Mouse (Mus musculus): Measurements from ENCODE around the gene Tube1. TPM values are rescaled to one million over a fixed set of nuclear protein-coding genes. Genes with fewer than 3 reads are reported as not detected.

The Tube1 gene
- total and polyA plus RNA-seq, 3 experiments, result 4.2 to 33.3 (median 24.8) TPM

DNA sequence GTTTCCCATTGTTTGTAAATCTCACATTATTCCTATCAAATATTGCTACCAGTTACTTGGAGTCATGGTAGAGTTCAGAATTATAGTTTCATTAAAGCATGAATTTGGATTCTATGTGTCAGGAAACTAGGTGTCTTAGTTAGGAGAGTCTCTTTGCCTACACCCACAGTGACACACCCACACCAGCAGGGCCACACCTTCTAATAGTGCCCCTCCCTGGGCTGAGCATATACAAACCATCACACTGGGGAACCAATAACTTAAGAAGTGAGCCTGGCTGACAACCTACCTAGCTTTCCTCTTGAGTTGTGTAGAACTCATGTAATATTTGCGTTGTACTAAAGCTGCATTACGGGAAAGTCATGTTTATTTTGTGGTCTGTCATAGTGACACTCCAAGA is 7.6 kb downstream of the Tube1 start:
- H3K4me1 ChIP-seq (ENCODE audit: insufficient read depth, low read depth, low read length), result no peaks in the 10 kb centered on the region; the same call in 1 of the 2 replicates
- peaks cover 85% of the 10 kb centered on the region for H3K36me3 ChIP-seq (replicated peaks)
- DNase-seq (ENCODE audit: low spot score) (no peak), ATAC-seq (ENCODE audit: extremely low read depth, insufficient number of reproducible peaks, low FRiP score, poor library complexity, severe bottlenecking) (no peak)
- TF ChIP-seq CTCF (IDR thresholded peaks at IDR 0.05; ENCODE audit: low read depth, low read length) (no peak), GATA1 (IDR thresholded peaks at IDR 0.05; ENCODE audit: borderline replicate concordance, low read length) (no peak), GATA2 (IDR thresholded peaks at IDR 0.05; ENCODE audit: borderline replicate concordance, low read depth, low read length) (no peak), TAL1 (conservative IDR thresholded peaks at IDR 0.05; ENCODE audit: low read depth, low read length) (no peak), POLR2AphosphoS5 (IDR thresholded peaks at IDR 0.05; ENCODE audit: insufficient replicate concordance, low read depth, low read length) (no peak)
- no peaks in the 10 kb centered on the region for H3K9me3 ChIP-seq (replicated peaks)
- no peak overlapping the region for H3K4me3 ChIP-seq (ENCODE audit: low read depth, low read length)
- no peaks in the 10 kb centered on the region for H3K27me3 ChIP-seq (ENCODE audit: insufficient read depth, low read length)

DNA sequence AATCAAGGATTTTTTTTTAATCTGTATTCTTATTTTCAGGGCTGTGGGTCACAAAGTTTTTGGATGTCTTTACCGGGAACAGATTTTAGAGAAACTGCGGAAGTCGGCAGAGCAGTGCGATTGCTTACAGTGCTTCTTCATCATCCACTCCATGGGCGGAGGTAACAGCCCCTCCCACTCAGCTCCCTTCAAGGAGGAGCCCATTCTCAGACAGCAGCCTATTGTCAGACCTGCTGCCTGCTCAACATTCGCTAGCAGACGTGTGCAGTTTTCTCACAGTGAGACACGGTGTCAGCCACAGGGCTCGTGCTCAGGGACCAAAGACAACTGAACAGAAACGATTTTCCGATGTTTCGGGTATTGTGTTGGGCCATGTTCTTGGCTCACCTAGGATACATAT is 8.4 kb downstream of the Tube1 start:
- DNase-seq (ENCODE audit: low spot score), result no peak
- Histone ChIP-seq H3K4me1 (ENCODE audit: insufficient read depth, low read depth, low read length) (no peaks in the 10 kb centered on the region; the same call in 1 of the 2 replicates), H3K9me3 (replicated peaks) (no peaks in the 10 kb centered on the region), H3K4me3 (ENCODE audit: low read depth, low read length) (no peak overlapping the region), H3K36me3 (replicated peaks) (peaks cover 85% of the 10 kb centered on the region), H3K27me3 (ENCODE audit: insufficient read depth, low read length) (no peaks in the 10 kb centered on the region)
- TF ChIP-seq POLR2AphosphoS5 (IDR thresholded peaks at IDR 0.05; ENCODE audit: insufficient replicate concordance, low read depth, low read length), result no peak
- no peak for TF ChIP-seq CTCF (IDR thresholded peaks at IDR 0.05; ENCODE audit: low read depth, low read length)
- TF ChIP-seq GATA1 (IDR thresholded peaks at IDR 0.05; ENCODE audit: borderline replicate concordance, low read length), result no peak
- TF ChIP-seq TAL1 (conservative IDR thresholded peaks at IDR 0.05; ENCODE audit: low read depth, low read length), result no peak
- TF ChIP-seq GATA2 (IDR thresholded peaks at IDR 0.05; ENCODE audit: borderline replicate concordance, low read depth, low read length), result no peak
- ATAC-seq (ENCODE audit: extremely low read depth, insufficient number of reproducible peaks, low FRiP score, poor library complexity, severe bottlenecking), result no peak

DNA sequence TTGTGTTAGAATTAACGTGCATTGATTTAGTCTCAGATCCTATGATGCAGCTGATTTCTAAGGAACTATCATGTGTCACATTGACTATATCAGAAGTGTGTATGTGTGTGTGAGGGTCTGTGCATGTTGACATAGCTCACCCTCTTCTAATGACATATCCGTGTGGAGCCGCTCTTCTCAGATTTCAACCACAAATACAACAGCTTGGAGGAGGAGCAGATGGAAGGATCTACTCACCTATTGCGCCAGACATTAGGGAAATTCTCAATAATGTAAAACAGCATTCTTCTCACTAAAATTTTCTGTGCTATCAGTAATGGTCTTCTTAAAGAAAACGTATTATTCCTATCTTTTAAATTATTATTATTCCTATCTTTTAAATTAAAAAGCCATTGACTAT is 22.9 kb downstream of the Tube1 start:
- Histone ChIP-seq H3K4me1 (ENCODE audit: insufficient read depth, low read depth, low read length) (peaks cover 4% of the 10 kb centered on the region), H3K9me3 (replicated peaks) (no peaks in the 10 kb centered on the region), H3K4me3 (ENCODE audit: low read depth, low read length) (no peak overlapping the region), H3K27me3 (ENCODE audit: insufficient read depth, low read length) (peaks cover 7% of the 10 kb centered on the region; the same call in 1 of the 2 replicates), H3K36me3 (replicated peaks) (peaks cover 29% of the 10 kb centered on the region)
- TF ChIP-seq CTCF (IDR thresholded peaks at IDR 0.05; ENCODE audit: low read depth, low read length) (no peak), POLR2AphosphoS5 (IDR thresholded peaks at IDR 0.05; ENCODE audit: insufficient replicate concordance, low read depth, low read length) (no peak), TAL1 (conservative IDR thresholded peaks at IDR 0.05; ENCODE audit: low read depth, low read length) (no peak), GATA2 (IDR thresholded peaks at IDR 0.05; ENCODE audit: borderline replicate concordance, low read depth, low read length) (no peak), GATA1 (IDR thresholded peaks at IDR 0.05; ENCODE audit: borderline replicate concordance, low read length) (no peak)
- no peak for ATAC-seq (ENCODE audit: extremely low read depth, insufficient number of reproducible peaks, low FRiP score, poor library complexity, severe bottlenecking)
- no peak for DNase-seq (ENCODE audit: low spot score)

DNA sequence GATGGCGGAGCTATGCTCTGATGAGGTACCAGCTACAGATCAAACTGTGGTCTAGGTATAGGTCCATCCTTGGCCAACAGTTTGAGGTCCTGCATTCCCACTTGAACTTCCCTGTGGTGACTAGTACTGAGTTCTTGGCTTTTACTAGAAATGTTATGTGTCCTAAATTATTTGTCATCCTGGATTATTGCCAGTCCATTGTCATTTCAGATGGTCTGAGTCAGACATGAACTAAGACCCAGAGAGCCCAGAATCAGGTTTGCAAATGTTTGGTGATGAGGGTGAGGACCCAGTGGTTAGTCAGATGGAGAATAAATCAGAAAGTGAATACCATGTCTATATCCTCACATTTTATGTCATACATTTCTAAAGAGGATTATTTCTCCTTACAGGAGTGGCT is 23.5 kb downstream of the Tube1 start:
- no peak for ATAC-seq (ENCODE audit: extremely low read depth, insufficient number of reproducible peaks, low FRiP score, poor library complexity, severe bottlenecking)
- TF ChIP-seq GATA2 (IDR thresholded peaks at IDR 0.05; ENCODE audit: borderline replicate concordance, low read depth, low read length) (no peak), CTCF (IDR thresholded peaks at IDR 0.05; ENCODE audit: low read depth, low read length) (no peak), TAL1 (conservative IDR thresholded peaks at IDR 0.05; ENCODE audit: low read depth, low read length) (no peak), POLR2AphosphoS5 (IDR thresholded peaks at IDR 0.05; ENCODE audit: insufficient replicate concordance, low read depth, low read length) (no peak), GATA1 (IDR thresholded peaks at IDR 0.05; ENCODE audit: borderline replicate concordance, low read length) (no peak)
- H3K4me1 ChIP-seq (ENCODE audit: insufficient read depth, low read depth, low read length), result peaks cover 4% of the 10 kb centered on the region

DNA sequence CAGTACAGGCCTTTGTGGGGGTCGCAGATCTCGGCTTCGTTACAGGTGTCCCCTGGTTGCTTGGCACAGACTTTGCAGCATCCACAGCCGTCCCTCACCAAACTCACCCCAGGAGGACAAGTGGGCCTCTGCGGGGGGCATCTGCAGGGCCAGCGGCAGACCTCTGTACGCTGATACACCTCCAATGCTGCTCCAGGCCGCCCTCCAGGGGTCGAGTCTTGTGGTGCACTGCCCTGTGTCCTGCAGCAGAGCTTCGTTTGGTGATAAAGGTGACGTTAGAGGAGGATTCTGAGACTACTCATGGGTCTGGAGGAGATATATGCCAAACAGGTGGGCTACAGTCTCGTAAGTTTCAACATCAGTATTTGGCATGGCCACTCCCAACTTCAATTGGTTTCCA is 24.5 kb downstream of the Tube1 start:
- H3K4me1 ChIP-seq (ENCODE audit: insufficient read depth, low read depth, low read length), result peaks cover 4% of the 10 kb centered on the region
- no peak overlapping the region for H3K4me3 ChIP-seq (ENCODE audit: low read depth, low read length)
- no peaks in the 10 kb centered on the region for H3K9me3 ChIP-seq (replicated peaks)
- no peak for DNase-seq (ENCODE audit: low spot score)
- TF ChIP-seq POLR2AphosphoS5 (IDR thresholded peaks at IDR 0.05; ENCODE audit: insufficient replicate concordance, low read depth, low read length) (no peak), GATA2 (IDR thresholded peaks at IDR 0.05; ENCODE audit: borderline replicate concordance, low read depth, low read length) (no peak), CTCF (IDR thresholded peaks at IDR 0.05; ENCODE audit: low read depth, low read length) (no peak), GATA1 (IDR thresholded peaks at IDR 0.05; ENCODE audit: borderline replicate concordance, low read length) (no peak), TAL1 (conservative IDR thresholded peaks at IDR 0.05; ENCODE audit: low read depth, low read length) (no peak)
- no peak for ATAC-seq (ENCODE audit: extremely low read depth, insufficient number of reproducible peaks, low FRiP score, poor library complexity, severe bottlenecking)
- peaks cover 19% of the 10 kb centered on the region for H3K36me3 ChIP-seq (replicated peaks)
- peaks cover 13% of the 10 kb centered on the region for H3K27me3 ChIP-seq (ENCODE audit: insufficient read depth, low read length)

More for the DNA sequence above, 23.5 kb downstream of the Tube1 start:
- H3K9me3 ChIP-seq (replicated peaks), result no peaks in the 10 kb centered on the region
- no peak for DNase-seq (ENCODE audit: low spot score)
- H3K36me3 ChIP-seq (replicated peaks), result peaks cover 25% of the 10 kb centered on the region
- no peak overlapping the region for H3K4me3 ChIP-seq (ENCODE audit: low read depth, low read length)
- H3K27me3 ChIP-seq (ENCODE audit: insufficient read depth, low read length), result peaks cover 7% of the 10 kb centered on the region; the same call in 1 of the 2 replicates

DNA sequence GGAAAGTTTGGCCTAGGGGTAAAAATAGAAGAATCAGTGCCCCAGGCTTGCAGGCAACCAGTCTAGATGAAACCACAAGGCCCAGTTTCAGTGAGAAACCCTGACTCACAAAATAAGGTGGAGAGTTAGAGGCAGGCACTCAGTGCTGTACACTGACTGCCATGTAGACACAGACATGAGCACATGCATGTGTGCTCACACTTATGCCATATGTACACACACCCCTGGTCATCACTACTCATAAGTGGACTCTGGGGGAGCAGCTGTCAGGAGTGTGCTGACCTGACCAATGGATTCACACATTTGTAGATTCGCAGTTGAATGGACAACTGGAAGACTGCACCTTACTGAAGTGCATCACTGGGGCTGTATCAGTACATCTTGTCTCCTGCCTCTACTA is 27.6 kb downstream of the Tube1 start:
- TF ChIP-seq GATA2 (IDR thresholded peaks at IDR 0.05; ENCODE audit: borderline replicate concordance, low read depth, low read length), result no peak
- H3K36me3 ChIP-seq (replicated peaks), result peaks cover 7% of the 10 kb centered on the region
- H3K4me1 ChIP-seq (ENCODE audit: insufficient read depth, low read depth, low read length), result peaks cover 4% of the 10 kb centered on the region
- peaks cover 39% of the 10 kb centered on the region for H3K27me3 ChIP-seq (ENCODE audit: insufficient read depth, low read length)
- no peaks in the 10 kb centered on the region for H3K9me3 ChIP-seq (replicated peaks)
- no peak for ATAC-seq (ENCODE audit: extremely low read depth, insufficient number of reproducible peaks, low FRiP score, poor library complexity, severe bottlenecking)
- no peak for DNase-seq (ENCODE audit: low spot score)
- H3K4me3 ChIP-seq (ENCODE audit: low read depth, low read length), result no peak overlapping the region

Measured in G1E (cell line).